Mouse (Mus musculus): ENCODE results near the gene Pxylp1.

Gene Pxylp1

GRCm38 (mm10) chr9:96860380-96861091, 31.9 kb downstream of the Pxylp1 start:
- DNase-seq (ENCODE audit: low spot score in 2 of 2): no peak

- DNase-seq (ENCODE audit: low spot score in 2 of 2): no peak
These were observed 33.4 kb downstream of the Pxylp1 start for GRCm38 (mm10) chr9:96859027-96859426.

- DNase-seq (ENCODE audit: low spot score in 2 of 2): no peak
These were observed 34.6 kb downstream of the Pxylp1 start for GRCm38 (mm10) chr9:96857838-96858237.

GRCm38 (mm10) chr9:96853300-96854186, 38.9 kb downstream of the Pxylp1 start:
- peak in 1 of 2 experiments; percentile 10 for DNase-seq (ENCODE audit: low spot score in 2 of 2)

GRCm38 (mm10) chr9:96851634-96852033, 40.8 kb downstream of the Pxylp1 start:
- DNase-seq (ENCODE audit: low spot score in 2 of 2): no peak

- no peak for DNase-seq (ENCODE audit: low spot score in 2 of 2)
These were observed 41.4 kb downstream of the Pxylp1 start for GRCm38 (mm10) chr9:96851036-96851435.

GRCm38 (mm10) chr9:96849012-96849411, 43.5 kb downstream of the Pxylp1 start:
- DNase-seq (ENCODE audit: low spot score in 2 of 2): no peak

GRCm38 (mm10) chr9:96846361-96846760, 46.1 kb downstream of the Pxylp1 start:
- no peak for DNase-seq (ENCODE audit: low spot score in 2 of 2)

GRCm38 (mm10) chr9:96844798-96845209, 47.7 kb downstream of the Pxylp1 start:
- no peak for DNase-seq (ENCODE audit: low spot score in 2 of 2)

GRCm38 (mm10) chr9:96839376-96839775, 53.1 kb downstream of the Pxylp1 start:
- DNase-seq (ENCODE audit: low spot score in 2 of 2): no peak

- DNase-seq (ENCODE audit: low spot score in 2 of 2): peak; percentile 53 to 54
These were observed 53.6 kb downstream of the Pxylp1 start for GRCm38 (mm10) chr9:96838864-96839263.

- DNase-seq (ENCODE audit: low spot score in 2 of 2): no peak
These were observed 54.6 kb downstream of the Pxylp1 start for GRCm38 (mm10) chr9:96837781-96838420.

GRCm38 (mm10) chr9:96836984-96837383, 55.5 kb downstream of the Pxylp1 start:
- no peak for DNase-seq (ENCODE audit: low spot score in 2 of 2)

- DNase-seq (ENCODE audit: low spot score in 2 of 2): no peak
These were observed 57.0 kb downstream of the Pxylp1 start for GRCm38 (mm10) chr9:96835374-96835921.

GRCm38 (mm10) chr9:96833606-96834005, 58.9 kb downstream of the Pxylp1 start:
- DNase-seq (ENCODE audit: low spot score in 2 of 2): no peak

GRCm38 (mm10) chr9:96832516-96832915, 60.0 kb downstream of the Pxylp1 start:
- no peak for DNase-seq (ENCODE audit: low spot score in 2 of 2)

GRCm38 (mm10) chr9:96830856-96831359, 61.6 kb downstream of the Pxylp1 start:
- DNase-seq (ENCODE audit: low spot score in 2 of 2): no peak

- DNase-seq (ENCODE audit: low spot score in 2 of 2): no peak
These were observed 62.8 kb downstream of the Pxylp1 start for GRCm38 (mm10) chr9:96829682-96830081.

GRCm38 (mm10) chr9:96828071-96828470, 64.4 kb downstream of the Pxylp1 start:
- no peak for DNase-seq (ENCODE audit: low spot score in 2 of 2)

- no peak for DNase-seq (ENCODE audit: low spot score in 2 of 2)
These were observed 65.3 kb downstream of the Pxylp1 start for GRCm38 (mm10) chr9:96827002-96827785.

- no peak for DNase-seq (ENCODE audit: low spot score in 2 of 2)
These were observed 67.6 kb downstream of the Pxylp1 start for GRCm38 (mm10) chr9:96824857-96825256.
